Mouse (Mus musculus) forebrain, embryonic 12.5 days (tissue): ENCODE results near the gene Mreg. TPM values are rescaled to one million over a fixed set of nuclear protein-coding genes. Genes with fewer than 3 reads are reported as not detected.

Experiments used
- ATAC-seq: fragments of 200-750 bp; cut with Nextera tagmentation; 2 replicates; pipeline ENCODE4 v1.8.0; 2017; ENCODE audit warnings: moderate TSS enrichment; ENCODE audit not compliant: low FRiP score
- H3K27ac ChIP-seq: fragments of 300-500 bp; sonication (generic); 2 replicates; pipeline ENCODE4 v1.5.1; 2016; ENCODE audit warnings: mild to moderate bottlenecking
- H3K27me3 ChIP-seq: fragments of 300-500 bp; sonication (generic); 2 replicates; pipeline ENCODE4 v1.6.1; 2016; ENCODE audit warnings: mild to moderate bottlenecking
- H3K36me3 ChIP-seq: fragments of 300-500 bp; sonication (generic); replicated peaks from 2 replicates; pipeline ENCODE4 v1.6.1; 2016; ENCODE audit warnings: mild to moderate bottlenecking
- H3K4me1 ChIP-seq: fragments of 300-500 bp; sonication (generic); 2 replicates; pipeline ENCODE4 v1.6.1; 2016
- H3K4me2 ChIP-seq: fragments of 300-500 bp; sonication (generic); 2 replicates; pipeline ENCODE4 v1.6.1; 2016; ENCODE audit warnings: mild to moderate bottlenecking, moderate library complexity
- H3K4me3 ChIP-seq: fragments of 300-500 bp; sonication (generic); replicated peaks from 2 replicates; pipeline ENCODE4 v1.5.1; 2016; ENCODE audit warnings: mild to moderate bottlenecking
- H3K9ac ChIP-seq: fragments of 300-500 bp; sonication (generic); 2 replicates; pipeline ENCODE4 v1.6.1; 2016; ENCODE audit warnings: mild to moderate bottlenecking
- H3K9me3 ChIP-seq: fragments of 300-500 bp; sonication (generic); 2 replicates; pipeline ENCODE4 v1.6.1; 2016
- WGBS: fragments of 180-500 bp; shearing (Covaris S2); methylation state at CpG from one replicate; pipeline ENCODE4 v1.1.7; 2016; 5-methylcytosine and 5-hydroxymethylcytosine counted together
- polyA plus RNA-seq: library from polyadenylated mRNA; unstranded; fragments of >200 nt; fragmentation: Nextera tagmentation; extraction: Ambion mirVana; gene quantifications from 2 replicates; pipeline ENCODE4 v1.2.1, GENCODE M21; 2016

The Mreg gene
- polyA plus RNA-seq, 1 experiment from 2014 or later: 2.0 TPM

- H3K27me3 ChIP-seq: no peaks in the 10 kb centered on the region
- no peak overlapping the region for H3K4me2 ChIP-seq
- ATAC-seq: no peak
- WGBS: 91% methylated on average over 7 of the region's 7 CpGs
- no peaks in the 10 kb centered on the region for H3K36me3 ChIP-seq
- no peaks in the 10 kb centered on the region for H3K9me3 ChIP-seq
- H3K4me3 ChIP-seq: no peak overlapping the region
- no peak overlapping the region for H3K9ac ChIP-seq
- no peak overlapping the region for H3K27ac ChIP-seq
- peaks cover 10% of the 10 kb centered on the region for H3K4me1 ChIP-seq
Measured at GRCm38 (mm10) chr1:72202705-72203104, 9.4 kb downstream of the Mreg start.

DNA sequence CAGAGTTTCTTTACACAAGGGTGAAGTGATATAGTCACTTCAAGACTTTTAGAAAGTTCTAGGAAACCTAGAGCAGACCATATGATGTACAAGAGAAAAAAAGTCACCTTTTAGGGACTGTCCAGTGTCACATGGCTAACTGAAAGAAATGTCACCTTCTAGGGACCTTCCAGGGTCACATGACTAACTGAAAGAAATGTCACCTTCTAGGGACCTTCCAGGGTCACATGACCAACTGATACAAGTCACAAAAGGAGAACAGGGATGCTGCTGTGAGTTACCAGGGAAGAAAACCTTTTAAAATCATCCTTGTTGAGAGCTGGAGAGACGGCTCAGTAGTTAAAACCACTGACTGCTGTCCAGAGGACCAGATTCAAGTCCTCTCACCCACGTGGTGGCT lies 10.0 kb downstream of the Mreg start:
- Histone ChIP-seq H3K36me3 (no peaks in the 10 kb centered on the region), H3K4me3 (no peak overlapping the region), H3K9me3 (no peaks in the 10 kb centered on the region), H3K27me3 (no peaks in the 10 kb centered on the region), H3K9ac (no peak overlapping the region), H3K27ac (no peak overlapping the region), H3K4me1 (peaks cover 10% of the 10 kb centered on the region), H3K4me2 (no peak overlapping the region)
- no peak for ATAC-seq
- WGBS: 69% methylated on average over 2 of the region's 2 CpGs

- WGBS: 90% methylated on average over 3 of the region's 3 CpGs
- H3K4me2 ChIP-seq: no peak overlapping the region
- no peaks in the 10 kb centered on the region for H3K27me3 ChIP-seq
- peaks cover 10% of the 10 kb centered on the region for H3K4me1 ChIP-seq
- no peaks in the 10 kb centered on the region for H3K36me3 ChIP-seq
- no peaks in the 10 kb centered on the region for H3K9me3 ChIP-seq
- no peak for ATAC-seq
- H3K9ac ChIP-seq: no peak overlapping the region
- no peak overlapping the region for H3K4me3 ChIP-seq
- H3K27ac ChIP-seq: no peak overlapping the region
Measured at GRCm38 (mm10) chr1:72201126-72201525, 11.0 kb downstream of the Mreg start.

GRCm38 (mm10) chr1:72198142-72198806 lies 13.8 kb downstream of the Mreg start:
- no peak overlapping the region for H3K4me3 ChIP-seq
- no peak overlapping the region for H3K9ac ChIP-seq
- 78% methylated on average over 10 of the region's 10 CpGs for WGBS
- H3K9me3 ChIP-seq: no peaks in the 10 kb centered on the region
- ATAC-seq: no peak
- H3K4me2 ChIP-seq: no peak overlapping the region
- no peaks in the 10 kb centered on the region for H3K36me3 ChIP-seq
- H3K4me1 ChIP-seq: peaks cover 10% of the 10 kb centered on the region
- no peaks in the 10 kb centered on the region for H3K27me3 ChIP-seq
- no peak overlapping the region for H3K27ac ChIP-seq

GRCm38 (mm10) chr1:72196626-72197359 lies 15.3 kb downstream of the Mreg start:
- H3K9ac ChIP-seq: no peak overlapping the region
- no peaks in the 10 kb centered on the region for H3K36me3 ChIP-seq
- no peaks in the 10 kb centered on the region for H3K27me3 ChIP-seq
- WGBS: 69% methylated on average over 10 of the region's 10 CpGs
- no peak overlapping the region for H3K4me2 ChIP-seq
- ATAC-seq: no peak
- H3K27ac ChIP-seq: no peak overlapping the region
- H3K9me3 ChIP-seq: no peaks in the 10 kb centered on the region
- H3K4me1 ChIP-seq: peaks cover 10% of the 10 kb centered on the region
- H3K4me3 ChIP-seq: no peak overlapping the region

- H3K4me2 ChIP-seq: no peak overlapping the region
- no peak overlapping the region for H3K27ac ChIP-seq
- H3K9me3 ChIP-seq: no peaks in the 10 kb centered on the region
- H3K36me3 ChIP-seq: no peaks in the 10 kb centered on the region
- H3K27me3 ChIP-seq: no peaks in the 10 kb centered on the region
- H3K9ac ChIP-seq: no peak overlapping the region
- no peak for ATAC-seq
- peaks cover 10% of the 10 kb centered on the region for H3K4me1 ChIP-seq
- 86% methylated on average over 5 of the region's 5 CpGs for WGBS
- H3K4me3 ChIP-seq: no peak overlapping the region
Measured at GRCm38 (mm10) chr1:72196123-72196522, 16.0 kb downstream of the Mreg start.

GRCm38 (mm10) chr1:72191449-72191848 lies 20.7 kb downstream of the Mreg start:
- no peak overlapping the region for H3K4me3 ChIP-seq
- H3K4me1 ChIP-seq: no peaks in the 10 kb centered on the region
- ATAC-seq: no peak
- H3K36me3 ChIP-seq: no peaks in the 10 kb centered on the region
- H3K4me2 ChIP-seq: no peak overlapping the region
- H3K9ac ChIP-seq: no peak overlapping the region
- no peak overlapping the region for H3K27ac ChIP-seq
- H3K9me3 ChIP-seq: no peaks in the 10 kb centered on the region
- no peaks in the 10 kb centered on the region for H3K27me3 ChIP-seq
- WGBS: 93% methylated on average over 8 of the region's 8 CpGs

DNA sequence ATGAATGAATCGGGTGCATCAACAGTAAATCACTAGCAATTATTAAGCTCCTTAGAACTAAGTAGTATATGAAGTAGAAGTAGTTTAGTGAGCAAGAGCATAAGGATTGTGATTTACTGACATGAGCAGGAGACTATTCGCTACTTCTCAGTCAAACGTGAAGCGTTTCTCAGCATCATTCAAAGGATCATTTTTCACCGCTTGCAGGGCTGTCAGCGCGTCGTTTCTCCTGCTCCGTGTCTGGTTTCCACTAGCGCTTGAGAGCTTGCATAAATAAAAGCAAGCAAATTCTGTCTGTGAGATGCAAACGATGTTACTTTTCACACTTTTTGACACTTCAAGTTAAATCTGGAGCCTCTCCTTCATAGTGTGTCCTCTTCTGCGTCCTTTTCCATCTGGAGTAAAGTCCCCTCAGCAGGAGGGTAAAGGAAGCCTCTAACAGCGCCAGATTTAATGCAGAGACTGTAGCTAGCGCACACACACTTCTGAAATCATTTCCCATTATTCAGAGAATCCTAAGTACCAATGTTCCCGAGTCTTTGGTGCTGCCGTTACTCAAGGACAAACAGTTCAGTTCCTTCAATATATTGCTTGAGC lies 23.9 kb downstream of the Mreg start:
- WGBS: 70% methylated on average over 16 of the region's 16 CpGs
- ATAC-seq: no peak

DNA sequence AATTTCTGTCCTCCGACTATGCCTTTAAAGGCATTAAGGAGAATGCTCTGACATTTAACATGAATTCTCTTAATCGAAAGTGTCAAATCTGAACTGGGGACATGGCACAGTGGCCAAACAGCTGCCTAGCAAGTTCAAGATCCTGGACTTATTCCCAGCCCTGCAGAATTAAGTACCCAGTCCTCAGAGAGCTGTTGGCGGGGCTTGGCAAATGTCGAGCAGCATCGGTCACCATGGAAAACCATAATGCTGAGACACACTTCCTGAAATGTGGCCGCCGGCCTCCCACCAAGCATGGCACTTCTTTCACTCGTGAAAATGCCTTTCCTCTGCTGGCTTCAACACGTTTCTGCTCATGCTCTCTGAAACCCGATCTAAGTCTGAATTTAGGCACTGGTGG lies 24.6 kb downstream of the Mreg start:
- Histone ChIP-seq H3K4me1 (peaks cover 12% of the 10 kb centered on the region), H3K27ac (no peak overlapping the region), H3K4me2 (no peak overlapping the region), H3K27me3 (no peaks in the 10 kb centered on the region), H3K9me3 (no peaks in the 10 kb centered on the region), H3K36me3 (no peaks in the 10 kb centered on the region), H3K4me3 (no peak overlapping the region), H3K9ac (no peak overlapping the region)
- no peak for ATAC-seq
- 84% methylated on average over 10 of the region's 10 CpGs for WGBS

More for the DNA sequence above, 23.9 kb downstream of the Mreg start:
- Histone ChIP-seq H3K36me3 (no peaks in the 10 kb centered on the region), H3K9ac (no peak overlapping the region), H3K4me3 (no peak overlapping the region), H3K27me3 (no peaks in the 10 kb centered on the region), H3K9me3 (no peaks in the 10 kb centered on the region), H3K4me1 (peaks cover 5% of the 10 kb centered on the region), H3K4me2 (no peak overlapping the region), H3K27ac (no peak overlapping the region)

GRCm38 (mm10) chr1:72186151-72186550 lies 26.0 kb downstream of the Mreg start:
- Histone ChIP-seq H3K4me1 (peaks cover 14% of the 10 kb centered on the region), H3K27me3 (0 out of 2 replicates have a peak, but pooled peaks cover 2% of the 10 kb centered on the region), H3K36me3 (no peaks in the 10 kb centered on the region), H3K27ac (no peak overlapping the region), H3K4me2 (no peak overlapping the region), H3K9me3 (no peaks in the 10 kb centered on the region), H3K4me3 (no peak overlapping the region), H3K9ac (no peak overlapping the region)
- 80% methylated on average over 5 of the region's 5 CpGs for WGBS
- no peak for ATAC-seq

GRCm38 (mm10) chr1:72183554-72183953 lies 28.6 kb downstream of the Mreg start:
- Histone ChIP-seq H3K36me3 (no peaks in the 10 kb centered on the region), H3K27me3 (0 out of 2 replicates have a peak, but pooled peaks cover 2% of the 10 kb centered on the region), H3K4me3 (0 out of 2 replicates have a peak overlapping the region, but pooled peaks have one; percentile 11), H3K27ac (no peak overlapping the region), H3K4me2 (peak overlapping the region; percentile 47), H3K9me3 (no peaks in the 10 kb centered on the region), H3K9ac (no peak overlapping the region), H3K4me1 (peaks cover 14% of the 10 kb centered on the region)
- no peak; the same call in 1 of the 2 replicates for ATAC-seq
- WGBS: 64% methylated on average over 6 of the region's 6 CpGs

DNA sequence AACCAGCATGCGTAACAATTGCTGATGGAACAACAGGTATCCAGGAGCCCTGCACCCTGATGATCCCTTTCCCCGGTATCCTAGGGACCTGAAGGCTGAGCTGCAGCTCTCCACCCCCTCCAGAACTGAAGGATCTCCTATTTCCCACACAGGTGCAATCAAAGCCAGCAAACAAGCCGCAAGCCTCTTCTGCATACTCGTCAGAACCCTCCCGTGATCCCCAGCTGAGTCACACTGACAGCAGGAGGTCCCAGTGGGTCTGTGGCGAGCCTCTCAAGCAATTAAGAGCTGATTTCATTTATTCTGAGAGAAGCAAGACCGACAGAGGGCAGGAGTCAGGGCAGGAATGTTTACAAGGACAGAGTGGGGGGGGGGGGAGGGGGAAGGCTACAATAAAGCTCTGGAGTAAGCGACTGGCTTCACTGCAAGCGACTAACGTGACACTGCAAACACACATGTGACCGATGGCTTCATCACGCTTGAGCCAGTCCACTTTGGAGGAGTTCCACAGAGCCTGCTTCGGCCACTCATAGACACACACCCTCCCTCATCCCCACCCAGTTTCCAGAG lies 29.1 kb downstream of the Mreg start:
- Histone ChIP-seq H3K27ac (no peak overlapping the region), H3K36me3 (no peaks in the 10 kb centered on the region), H3K4me1 (peaks cover 14% of the 10 kb centered on the region), H3K27me3 (0 out of 2 replicates have a peak, but pooled peaks cover 2% of the 10 kb centered on the region), H3K9ac (0 out of 2 replicates have a peak overlapping the region, but pooled peaks have one; percentile 33), H3K9me3 (no peaks in the 10 kb centered on the region), H3K4me2 (peak overlapping the region; percentile 47), H3K4me3 (peak overlapping the region; percentile 11; the same call in 1 of the 2 replicates)
- ATAC-seq: peak; percentile 83
- WGBS: 9% methylated on average over 13 of the region's 13 CpGs
